Mouse (Mus musculus) kidney, adult 2 months (tissue): ENCODE measurements around the gene Slc16a13.

ENCODE experiments used
- CTCF ChIP-seq: fragments of 200-500 bp; conservative IDR thresholded peaks from 2 replicates; pipeline ENCODE4 v1.5.1; 2011; ENCODE audit warnings: low read depth, mild to moderate bottlenecking, control low read depth, low read length, moderate library complexity, mixed read lengths; ENCODE audit not compliant: insufficient read depth, insufficient read length
- POLR2A ChIP-seq: fragments of 200-500 bp; IDR thresholded peaks from one replicate; pipeline ENCODE4 v1.6.1; 2011; ENCODE audit warnings: low read depth, low read length, control low read depth

DNA sequence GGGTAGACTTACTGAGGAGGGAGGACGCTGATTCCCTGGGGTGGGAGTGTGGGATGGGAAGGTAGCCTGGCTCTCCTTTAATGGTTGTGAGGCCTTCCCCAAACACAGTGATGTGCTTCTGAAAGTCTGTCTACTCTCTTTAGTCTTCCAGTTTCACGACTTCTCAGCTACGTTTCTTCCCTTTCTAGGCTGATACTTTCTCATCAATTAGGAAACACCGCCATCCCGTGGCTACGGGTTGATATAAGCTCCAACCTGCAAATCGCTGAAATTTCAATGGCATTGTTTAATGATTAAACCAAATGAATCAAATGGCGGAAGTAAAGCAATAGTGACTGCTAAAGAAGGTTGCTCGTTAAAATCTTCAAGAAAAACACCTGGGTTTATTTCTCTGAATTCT lies 8.0 kb downstream of the Slc16a13 start:
- TF ChIP-seq CTCF, result peak; percentile 49
- TF ChIP-seq POLR2A, result no peak
